Mouse (Mus musculus): ENCODE measurements around the gene Cort.

- TF ChIP-seq CTCF (IDR thresholded peaks at IDR 0.05; ENCODE audit: extremely low read depth, insufficient read length, insufficient replicate concordance, low read depth, low read length) (no peak), POLR2A (IDR thresholded peaks at IDR 0.05; ENCODE audit: low read depth, low read length) (no peak)
Measured at GRCm38 (mm10) chr4:149150721-149151120, 24.2 kb upstream of the Cort start.
